Mouse (Mus musculus) frontal cortex, adult 2 months (tissue): ENCODE measurements around the gene Fut4. TPM values are rescaled to one million over a fixed set of nuclear protein-coding genes. Genes with fewer than 3 reads are reported as not detected.
"Not testable (repeated sequence)": the region's sequence is repeated elsewhere in the genome, so short reads cannot be mapped to it uniquely, and the experiment has no call there.

Experiments used
- DNase-seq, 2 experiments: peaks; one replicate each; pipeline ENCODE4 v3.0.0; 2022; ENCODE audit warnings: low spot score in 1 of 2; ENCODE audit errors: extremely low spot score in 1 of 2
- polyA plus RNA-seq: library from polyadenylated mRNA; depleted of rRNA; stranded (reverse); fragments of >200 nt; gene quantifications from 2 replicates; pipeline ENCODE4 v1.2.3, GENCODE M21; 2012; rRNA removed

Fut4 gene
- polyA plus RNA-seq, 1 experiment = 0.14 TPM

GRCm38 (mm10) chr9:14726629-14727028 is 25.6 kb downstream of the Fut4 start:
- no peak for DNase-seq

GRCm38 (mm10) chr9:14726005-14726404 is 26.2 kb downstream of the Fut4 start:
- no peak for DNase-seq

- no peak for DNase-seq
Measured at GRCm38 (mm10) chr9:14724755-14725420, 27.3 kb downstream of the Fut4 start.

GRCm38 (mm10) chr9:14721610-14722009 is 30.6 kb downstream of the Fut4 start:
- no peak for DNase-seq

GRCm38 (mm10) chr9:14720384-14720783 is 31.8 kb downstream of the Fut4 start:
- no peak for DNase-seq

GRCm38 (mm10) chr9:14718332-14718691 is 33.9 kb downstream of the Fut4 start:
- DNase-seq = no peak

GRCm38 (mm10) chr9:14717689-14718331 is 34.4 kb downstream of the Fut4 start:
- no peak for DNase-seq

GRCm38 (mm10) chr9:14715258-14715657 is 36.9 kb downstream of the Fut4 start:
- DNase-seq = no peak

GRCm38 (mm10) chr9:14710910-14711309 is 41.3 kb downstream of the Fut4 start:
- no peak for DNase-seq

- peak in 1 of 2 experiments; percentile 62 for DNase-seq
Measured at GRCm38 (mm10) chr9:14705321-14706162, 46.7 kb downstream of the Fut4 start.

- DNase-seq = not testable (repeated sequence)
Measured at GRCm38 (mm10) chr9:14700795-14701194, 51.4 kb downstream of the Fut4 start.

GRCm38 (mm10) chr9:14699288-14699640 is 52.9 kb downstream of the Fut4 start:
- no peak for DNase-seq

GRCm38 (mm10) chr9:14698582-14699287 is 53.5 kb downstream of the Fut4 start:
- DNase-seq = peak; percentile 83 to 98

Other genes starting within 250 kb of the Fut4 start
- 13.7 and 15.1 TPM in 2 replicates for gene Amotl1, start 107.3 kb downstream of the Fut4 start, polyA plus RNA-seq
- gene Piwil4, start 11.7 kb downstream of the Fut4 start, polyA plus RNA-seq = 0.15 and 0.16 TPM in 2 replicates
- 3.7 and 5.5 TPM in 2 replicates for gene 1700012B09Rik, start 18.6 kb upstream of the Fut4 start, polyA plus RNA-seq
- gene Mre11a, start 32.3 kb upstream of the Fut4 start, polyA plus RNA-seq = 5.7 and 6.2 TPM in 2 replicates
- gene Ankrd49, start 32.5 kb upstream of the Fut4 start, polyA plus RNA-seq = 12.0 and 12.3 TPM in 2 replicates
- 14.6 and 17.6 TPM in 2 replicates for gene Gpr83, start 107.8 kb upstream of the Fut4 start, polyA plus RNA-seq
- gene Izumo1r, start 151.6 kb upstream of the Fut4 start, polyA plus RNA-seq = not detected in 2 replicates